Mouse (Mus musculus): ENCODE measurements around the gene A630001G21Rik. TPM values are rescaled to one million over a fixed set of nuclear protein-coding genes. Genes with fewer than 3 reads are reported as not detected.

A630001G21Rik gene
- polyA plus RNA-seq, 1 experiment from 2014 or later = 1.8 TPM

DNA sequence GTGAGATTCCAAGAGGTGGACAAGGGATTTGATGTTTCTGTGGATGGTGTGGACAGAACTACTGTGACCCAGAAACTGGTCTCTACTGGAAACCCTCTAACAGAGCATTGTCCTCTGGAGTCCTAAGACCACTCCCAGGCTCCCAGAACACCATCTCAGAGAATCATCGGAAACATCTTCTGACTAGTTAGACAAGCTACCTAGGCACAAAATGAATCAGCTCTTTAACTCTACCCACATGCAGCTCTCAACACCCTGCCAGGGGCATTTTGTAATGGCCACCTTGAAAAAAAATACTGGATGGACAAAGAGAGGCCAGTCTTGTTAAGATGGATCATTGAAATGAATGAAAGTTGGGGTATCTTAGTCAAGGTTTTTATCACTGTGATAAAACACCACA is 72.9 kb downstream of the A630001G21Rik start:
- no peaks in the 10 kb centered on the region for H3K9me3 ChIP-seq (ENCODE audit: control insufficient read depth, low read length)
- H3K27me3 ChIP-seq (ENCODE audit: control insufficient read depth, insufficient read depth, low read length) = no peaks in the 10 kb centered on the region
- no peaks in the 10 kb centered on the region for H3K36me3 ChIP-seq (ENCODE audit: control insufficient read depth, insufficient read depth, low read length)
- WGBS = 92% methylated on average over 1 of the region's 1 CpGs
- H3K4me2 ChIP-seq (replicated peaks; ENCODE audit: low read depth, low read length) = no peak overlapping the region
- no peak for ATAC-seq (ENCODE audit: low FRiP score, low TSS enrichment)
- H3K27ac ChIP-seq (ENCODE audit: low read depth, low read length) = no peak overlapping the region
- H3K4me1 ChIP-seq (ENCODE audit: control insufficient read depth, insufficient read depth, low read length) = 0 out of 2 replicates have a peak, but pooled peaks cover 3% of the 10 kb centered on the region
- no peak overlapping the region for H3K4me3 ChIP-seq (ENCODE audit: low read length)
- H3K9ac ChIP-seq (ENCODE audit: low read depth, low read length) = no peak overlapping the region

DNA sequence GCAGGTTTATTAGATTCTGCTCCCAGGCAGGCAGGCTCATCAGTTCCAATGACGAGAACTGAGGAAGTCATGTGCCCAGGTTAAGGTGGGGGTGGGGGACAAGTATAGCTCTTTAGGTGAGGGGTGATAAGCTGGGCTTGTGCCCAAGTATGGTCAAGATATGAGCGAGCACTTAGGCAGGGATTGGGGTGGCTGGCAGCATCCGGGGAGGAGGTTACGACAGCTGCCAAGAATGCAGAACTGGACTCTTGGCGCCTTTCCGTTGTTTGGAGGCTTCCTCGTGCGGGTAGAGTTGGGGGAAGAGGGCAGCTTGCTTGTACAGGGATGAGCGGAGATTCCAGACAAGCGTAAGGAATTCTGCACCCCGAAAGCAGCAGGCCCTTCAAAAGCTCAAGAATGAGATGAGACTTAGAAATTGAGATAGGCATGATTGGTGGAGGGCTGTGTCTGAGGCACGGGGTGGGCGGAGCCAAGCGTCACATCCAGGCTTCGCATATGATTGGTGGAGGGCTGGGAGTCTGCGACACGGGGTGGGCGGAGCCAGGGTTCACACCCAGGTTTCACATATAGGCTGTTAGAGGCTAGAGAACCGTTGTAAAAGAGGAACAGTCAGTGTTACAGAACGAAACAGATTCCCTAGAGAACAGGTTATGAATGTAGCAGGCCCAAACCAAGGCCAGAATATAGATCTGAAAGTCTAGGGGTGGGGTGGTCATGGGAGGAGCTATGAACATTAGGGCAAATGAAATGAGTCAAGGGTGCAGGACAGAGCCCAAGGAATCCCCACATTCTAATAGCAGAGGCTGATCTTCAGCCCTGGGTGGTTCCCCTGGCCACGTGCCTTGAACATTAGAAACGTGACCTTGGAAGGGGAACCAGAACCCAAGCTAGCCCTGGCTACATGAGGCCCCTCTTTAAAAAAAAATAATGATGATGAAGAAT is 74.9 kb downstream of the A630001G21Rik start:
- Histone ChIP-seq H3K4me2 (replicated peaks; ENCODE audit: low read depth, low read length) (peak overlapping the region; percentile 38), H3K9me3 (ENCODE audit: control insufficient read depth, low read length) (no peaks in the 10 kb centered on the region), H3K4me3 (ENCODE audit: low read length) (peak overlapping the region; percentile 20), H3K36me3 (ENCODE audit: control insufficient read depth, insufficient read depth, low read length) (no peaks in the 10 kb centered on the region), H3K27me3 (ENCODE audit: control insufficient read depth, insufficient read depth, low read length) (no peaks in the 10 kb centered on the region), H3K9ac (ENCODE audit: low read depth, low read length) (0 out of 2 replicates have a peak overlapping the region, but pooled peaks have one; percentile 23), H3K4me1 (ENCODE audit: control insufficient read depth, insufficient read depth, low read length) (0 out of 2 replicates have a peak, but pooled peaks cover 3% of the 10 kb centered on the region), H3K27ac (ENCODE audit: low read depth, low read length) (no peak overlapping the region)
- ATAC-seq (ENCODE audit: low FRiP score, low TSS enrichment) = peak; percentile 96
- WGBS = 25% methylated on average over 22 of the region's 22 CpGs

DNA sequence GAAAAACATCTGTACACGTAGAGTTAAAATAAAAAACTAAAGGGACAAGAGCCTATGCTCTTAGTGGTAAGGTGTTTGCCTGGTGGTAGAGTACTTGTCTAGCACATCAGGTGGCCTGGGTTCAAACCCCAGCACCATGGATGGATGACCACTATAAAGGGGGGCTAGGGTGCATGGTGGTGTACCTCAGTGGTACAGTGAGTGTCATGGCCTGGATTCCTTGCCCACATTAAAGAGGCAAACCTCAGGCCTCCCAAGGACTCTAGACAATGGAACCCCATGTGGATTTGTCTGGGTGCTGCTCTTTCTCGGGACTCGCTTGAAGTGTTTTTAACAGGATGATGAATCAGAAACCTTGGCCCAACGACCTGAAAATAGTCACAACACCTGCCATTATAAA is 75.9 kb downstream of the A630001G21Rik start:
- H3K4me2 ChIP-seq (replicated peaks; ENCODE audit: low read depth, low read length) = no peak overlapping the region
- H3K4me1 ChIP-seq (ENCODE audit: control insufficient read depth, insufficient read depth, low read length) = 0 out of 2 replicates have a peak, but pooled peaks cover 3% of the 10 kb centered on the region
- H3K9ac ChIP-seq (ENCODE audit: low read depth, low read length) = no peak overlapping the region
- no peaks in the 10 kb centered on the region for H3K36me3 ChIP-seq (ENCODE audit: control insufficient read depth, insufficient read depth, low read length)
- no peaks in the 10 kb centered on the region for H3K27me3 ChIP-seq (ENCODE audit: control insufficient read depth, insufficient read depth, low read length)
- no peak overlapping the region for H3K4me3 ChIP-seq (ENCODE audit: low read length)
- no peak for ATAC-seq (ENCODE audit: low FRiP score, low TSS enrichment)
- no peaks in the 10 kb centered on the region for H3K9me3 ChIP-seq (ENCODE audit: control insufficient read depth, low read length)
- 74% methylated on average over 4 of the region's 4 CpGs for WGBS
- no peak overlapping the region for H3K27ac ChIP-seq (ENCODE audit: low read depth, low read length)

GRCm38 (mm10) chr1:85697721-85698493 is 80.5 kb downstream of the A630001G21Rik start:
- Histone ChIP-seq H3K27ac (ENCODE audit: low read depth, low read length) (no peak overlapping the region), H3K4me1 (ENCODE audit: control insufficient read depth, insufficient read depth, low read length) (no peaks in the 10 kb centered on the region), H3K4me2 (replicated peaks; ENCODE audit: low read depth, low read length) (no peak overlapping the region), H3K4me3 (ENCODE audit: low read length) (no peak overlapping the region), H3K27me3 (ENCODE audit: control insufficient read depth, insufficient read depth, low read length) (no peaks in the 10 kb centered on the region), H3K36me3 (ENCODE audit: control insufficient read depth, insufficient read depth, low read length) (no peaks in the 10 kb centered on the region), H3K9ac (ENCODE audit: low read depth, low read length) (no peak overlapping the region), H3K9me3 (ENCODE audit: control insufficient read depth, low read length) (no peaks in the 10 kb centered on the region)
- ATAC-seq (ENCODE audit: low FRiP score, low TSS enrichment) = no peak
- WGBS = 77% methylated on average over 4 of the region's 4 CpGs

GRCm38 (mm10) chr1:85695646-85696045 is 82.8 kb downstream of the A630001G21Rik start:
- Histone ChIP-seq H3K4me1 (ENCODE audit: control insufficient read depth, insufficient read depth, low read length) (no peaks in the 10 kb centered on the region), H3K36me3 (ENCODE audit: control insufficient read depth, insufficient read depth, low read length) (no peaks in the 10 kb centered on the region), H3K4me3 (ENCODE audit: low read length) (no peak overlapping the region), H3K4me2 (replicated peaks; ENCODE audit: low read depth, low read length) (no peak overlapping the region), H3K27me3 (ENCODE audit: control insufficient read depth, insufficient read depth, low read length) (no peaks in the 10 kb centered on the region), H3K9ac (ENCODE audit: low read depth, low read length) (no peak overlapping the region), H3K27ac (ENCODE audit: low read depth, low read length) (no peak overlapping the region), H3K9me3 (ENCODE audit: control insufficient read depth, low read length) (no peaks in the 10 kb centered on the region)
- 64% methylated on average over 3 of the region's 3 CpGs for WGBS
- no peak for ATAC-seq (ENCODE audit: low FRiP score, low TSS enrichment)

- no peak for ATAC-seq (ENCODE audit: low FRiP score, low TSS enrichment)
- 75% methylated on average over 3 of the region's 3 CpGs for WGBS
- no peak overlapping the region for H3K4me2 ChIP-seq (replicated peaks; ENCODE audit: low read depth, low read length)
- no peaks in the 10 kb centered on the region for H3K36me3 ChIP-seq (ENCODE audit: control insufficient read depth, insufficient read depth, low read length)
- no peak overlapping the region for H3K27ac ChIP-seq (ENCODE audit: low read depth, low read length)
- H3K4me3 ChIP-seq (ENCODE audit: low read length) = no peak overlapping the region
- no peaks in the 10 kb centered on the region for H3K27me3 ChIP-seq (ENCODE audit: control insufficient read depth, insufficient read depth, low read length)
- H3K4me1 ChIP-seq (ENCODE audit: control insufficient read depth, insufficient read depth, low read length) = no peaks in the 10 kb centered on the region
- H3K9ac ChIP-seq (ENCODE audit: low read depth, low read length) = no peak overlapping the region
- H3K9me3 ChIP-seq (ENCODE audit: control insufficient read depth, low read length) = no peaks in the 10 kb centered on the region
These were observed 85.2 kb downstream of the A630001G21Rik start for GRCm38 (mm10) chr1:85693280-85693679.

- Histone ChIP-seq H3K4me2 (replicated peaks; ENCODE audit: low read depth, low read length) (no peak overlapping the region), H3K27ac (ENCODE audit: low read depth, low read length) (no peak overlapping the region), H3K9me3 (ENCODE audit: control insufficient read depth, low read length) (no peaks in the 10 kb centered on the region), H3K4me3 (ENCODE audit: low read length) (no peak overlapping the region), H3K9ac (ENCODE audit: low read depth, low read length) (no peak overlapping the region), H3K4me1 (ENCODE audit: control insufficient read depth, insufficient read depth, low read length) (no peaks in the 10 kb centered on the region), H3K36me3 (ENCODE audit: control insufficient read depth, insufficient read depth, low read length) (no peaks in the 10 kb centered on the region), H3K27me3 (ENCODE audit: control insufficient read depth, insufficient read depth, low read length) (no peaks in the 10 kb centered on the region)
- WGBS = 70% methylated on average over 1 of the region's 1 CpGs
- no peak for ATAC-seq (ENCODE audit: low FRiP score, low TSS enrichment)
These were observed 86.2 kb downstream of the A630001G21Rik start for GRCm38 (mm10) chr1:85692281-85692680.

- no peak overlapping the region for H3K4me2 ChIP-seq (replicated peaks; ENCODE audit: low read depth, low read length)
- no peaks in the 10 kb centered on the region for H3K4me1 ChIP-seq (ENCODE audit: control insufficient read depth, insufficient read depth, low read length)
- H3K27ac ChIP-seq (ENCODE audit: low read depth, low read length) = no peak overlapping the region
- ATAC-seq (ENCODE audit: low FRiP score, low TSS enrichment) = no peak
- WGBS = 84% methylated on average over 3 of the region's 3 CpGs
- no peak overlapping the region for H3K9ac ChIP-seq (ENCODE audit: low read depth, low read length)
- no peaks in the 10 kb centered on the region for H3K27me3 ChIP-seq (ENCODE audit: control insufficient read depth, insufficient read depth, low read length)
- H3K36me3 ChIP-seq (ENCODE audit: control insufficient read depth, insufficient read depth, low read length) = no peaks in the 10 kb centered on the region
- no peak overlapping the region for H3K4me3 ChIP-seq (ENCODE audit: low read length)
- H3K9me3 ChIP-seq (ENCODE audit: control insufficient read depth, low read length) = no peaks in the 10 kb centered on the region
These were observed 87.9 kb downstream of the A630001G21Rik start for GRCm38 (mm10) chr1:85690544-85690943.

- Histone ChIP-seq H3K27me3 (ENCODE audit: control insufficient read depth, insufficient read depth, low read length) (no peaks in the 10 kb centered on the region), H3K4me2 (replicated peaks; ENCODE audit: low read depth, low read length) (no peak overlapping the region), H3K4me1 (ENCODE audit: control insufficient read depth, insufficient read depth, low read length) (no peaks in the 10 kb centered on the region), H3K36me3 (ENCODE audit: control insufficient read depth, insufficient read depth, low read length) (no peaks in the 10 kb centered on the region), H3K9ac (ENCODE audit: low read depth, low read length) (no peak overlapping the region), H3K9me3 (ENCODE audit: control insufficient read depth, low read length) (no peaks in the 10 kb centered on the region), H3K4me3 (ENCODE audit: low read length) (no peak overlapping the region), H3K27ac (ENCODE audit: low read depth, low read length) (no peak overlapping the region)
- no peak for ATAC-seq (ENCODE audit: low FRiP score, low TSS enrichment)
- WGBS = 51% methylated on average over 5 of the region's 5 CpGs
These were observed 91.1 kb downstream of the A630001G21Rik start for GRCm38 (mm10) chr1:85687346-85687745.
